Mouse (Mus musculus) CD4-positive, CD25-positive, alpha-beta regulatory T cell, adult 2 months (primary cell): ENCODE data around the gene Gm11758.
"Not testable (repeated sequence)": the region's sequence is repeated elsewhere in the genome, so short reads cannot be mapped to it uniquely, and the experiment has no call there.

ENCODE experiments used
- DNase-seq: peaks from one replicate; pipeline ENCODE4 v3.0.0-alpha.2; 2012; ENCODE audit warnings: low read depth, low spot score

The Gm11758 gene

GRCm38 (mm10) chr4:73876166-73876565 lies at the start of gene Gm11758:
TSS of gene Gm11758 (minus strand) at chr4:73876266.
- not testable (repeated sequence) for DNase-seq

GRCm38 (mm10) chr4:73920660-73921059 lies 44.6 kb upstream of the Gm11758 start, which contains the start of gene Gm11756:
TSS of gene Gm11756 (minus strand) at chr4:73920760.
- DNase-seq: not testable (repeated sequence)

- not testable (repeated sequence) for DNase-seq
Observed at GRCm38 (mm10) chr4:73905853-73906252, 29.8 kb upstream of the Gm11758 start, which contains the start of gene Gm13871. TSS of gene Gm13871 (minus strand) at chr4:73905953.

- not testable (repeated sequence) for DNase-seq
Observed at GRCm38 (mm10) chr4:73891012-73891411, 14.9 kb upstream of the Gm11758 start, which contains the start of gene Gm11757. TSS of gene Gm11757 (minus strand) at chr4:73891112.

- no peak for DNase-seq
Observed at GRCm38 (mm10) chr4:73826587-73826986, 49.5 kb downstream of the Gm11758 start.
